Mouse (Mus musculus): ENCODE measurements around the gene Ptcra.

The Ptcra gene

GRCm38 (mm10) chr17:46725273-46725672 is 38.2 kb downstream of the Ptcra start:
- DNase-seq (ENCODE audit: low spot score): no peak

DNA sequence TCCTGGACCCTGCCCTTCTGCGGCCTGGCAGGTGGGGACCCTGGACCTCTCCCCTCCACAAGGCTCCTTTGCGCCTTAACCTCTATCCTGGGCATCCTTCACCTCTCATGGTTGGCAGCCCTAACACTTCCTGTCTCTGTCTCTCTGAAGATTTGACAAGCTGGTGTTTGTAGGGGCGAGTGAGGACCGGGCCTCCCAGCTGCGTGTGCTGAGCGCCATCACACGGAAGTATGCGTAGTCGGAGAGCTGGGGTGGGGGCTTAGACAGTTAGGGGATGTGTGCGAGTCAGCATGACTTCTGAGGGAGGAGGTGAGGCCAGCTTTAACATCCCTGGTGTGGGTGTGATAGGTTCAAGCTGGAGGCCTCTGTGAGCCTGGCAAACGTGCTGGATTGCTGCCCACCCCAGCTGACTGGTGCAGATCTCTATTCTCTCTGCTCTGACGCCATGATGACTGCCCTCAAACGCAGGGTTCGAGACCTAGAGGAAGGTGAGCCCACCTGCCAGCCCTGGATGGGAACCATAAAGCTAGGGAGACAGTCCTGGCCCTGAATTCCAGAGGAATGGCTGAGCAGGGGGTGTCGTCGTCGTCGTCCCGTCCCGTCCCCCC is 38.9 kb downstream of the Ptcra start:
- no peak for DNase-seq (ENCODE audit: low spot score)

- no peak for DNase-seq (ENCODE audit: low spot score)
These were observed 42.4 kb downstream of the Ptcra start for GRCm38 (mm10) chr17:46721077-46721476.

- peak; percentile 37 for DNase-seq (ENCODE audit: low spot score)
These were observed 48.6 kb downstream of the Ptcra start for GRCm38 (mm10) chr17:46714756-46715481.

- no peak for DNase-seq (ENCODE audit: low spot score)
These were observed 49.7 kb downstream of the Ptcra start for GRCm38 (mm10) chr17:46713849-46714248.

GRCm38 (mm10) chr17:46712442-46712841 is 51.1 kb downstream of the Ptcra start:
- no peak for DNase-seq (ENCODE audit: low spot score)

GRCm38 (mm10) chr17:46711612-46712271 is 51.8 kb downstream of the Ptcra start:
- DNase-seq (ENCODE audit: low spot score): peak; percentile 42

- peak; percentile 78 for DNase-seq (ENCODE audit: low spot score)
These were observed 52.4 kb downstream of the Ptcra start, which contains the start of gene Pex6 for GRCm38 (mm10) chr17:46710959-46711597. Pex6 (plus strand) TSS chr17:46711463.

DNA sequence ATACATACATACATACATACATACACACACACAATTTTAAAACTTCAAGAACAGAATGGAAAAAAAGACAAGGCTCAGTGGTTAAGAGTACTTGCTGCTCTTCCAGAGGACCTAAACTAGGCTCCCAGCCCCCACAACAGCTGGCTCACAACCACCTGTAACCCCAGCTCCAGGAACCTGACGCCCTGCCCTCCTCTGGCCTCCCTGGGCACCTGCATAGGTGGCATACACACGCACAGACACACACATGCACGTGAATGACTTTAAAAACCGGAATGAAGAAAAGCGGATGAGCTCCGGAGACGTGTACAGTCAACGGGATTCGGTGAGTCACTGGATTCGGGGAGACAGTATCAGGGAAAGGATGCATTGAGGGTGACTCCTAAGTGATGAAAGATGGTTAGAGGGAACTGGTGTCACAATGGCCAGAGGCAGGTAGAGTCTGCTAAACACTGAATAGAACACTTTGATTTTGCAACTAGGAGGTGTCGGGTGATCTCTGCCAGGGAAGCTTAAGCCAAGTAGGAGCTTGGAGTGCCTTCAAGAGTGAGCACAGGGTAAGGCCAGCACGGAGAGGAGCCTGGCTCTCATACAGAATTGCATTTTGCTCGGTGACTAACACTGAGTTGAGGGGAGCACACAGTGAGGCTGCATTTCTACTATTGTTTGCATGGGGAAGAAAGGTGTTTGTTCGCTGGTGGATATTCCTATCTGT is 57.0 kb downstream of the Ptcra start:
- no peak for DNase-seq (ENCODE audit: low spot score)
